Mouse (Mus musculus): ENCODE data around the gene Nans.

The Nans gene

DNA sequence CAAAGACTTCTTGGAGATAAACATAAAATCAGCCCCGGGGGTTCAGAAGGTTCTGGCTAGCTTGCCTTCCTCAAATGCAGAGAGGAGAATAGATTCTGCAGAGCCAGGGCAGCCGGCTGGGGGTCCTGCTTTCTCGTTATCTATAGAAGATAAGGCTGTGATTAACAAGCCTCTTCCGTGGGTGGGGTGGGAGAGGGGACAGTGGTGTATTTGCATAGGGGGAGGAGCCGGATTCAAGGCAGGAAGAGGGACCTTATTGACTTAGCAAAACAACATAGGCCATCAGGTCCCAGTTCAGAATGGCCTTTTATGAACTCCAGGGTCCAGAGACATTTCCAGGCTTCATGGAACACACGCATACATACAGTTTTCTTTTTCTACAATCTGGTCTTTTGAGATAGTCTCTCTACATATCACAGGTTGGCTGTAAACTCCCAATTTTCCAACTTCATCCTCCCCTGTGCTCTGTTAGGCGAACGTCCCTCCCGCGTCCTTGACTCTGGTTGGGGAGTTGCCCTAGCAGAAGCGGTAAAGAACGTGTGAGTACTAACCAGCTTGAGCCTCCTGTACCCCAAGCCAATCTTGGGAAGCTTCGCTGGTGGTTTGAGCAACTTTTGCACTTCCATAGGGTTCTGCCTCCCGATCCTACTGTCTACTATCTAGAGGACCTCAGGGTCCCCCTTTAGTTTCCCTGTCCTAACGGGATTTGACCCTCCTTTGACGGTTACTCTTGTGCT is 46.2 kb downstream of the Nans start:
- peak; percentile 34 for DNase-seq

- DNase-seq = peak; percentile 65
These were observed 46.9 kb downstream of the Nans start, which contains the start of gene Trim14 for GRCm38 (mm10) chr4:46535840-46536361. Trim14 (minus strand) TSS chr4:46536141.

DNA sequence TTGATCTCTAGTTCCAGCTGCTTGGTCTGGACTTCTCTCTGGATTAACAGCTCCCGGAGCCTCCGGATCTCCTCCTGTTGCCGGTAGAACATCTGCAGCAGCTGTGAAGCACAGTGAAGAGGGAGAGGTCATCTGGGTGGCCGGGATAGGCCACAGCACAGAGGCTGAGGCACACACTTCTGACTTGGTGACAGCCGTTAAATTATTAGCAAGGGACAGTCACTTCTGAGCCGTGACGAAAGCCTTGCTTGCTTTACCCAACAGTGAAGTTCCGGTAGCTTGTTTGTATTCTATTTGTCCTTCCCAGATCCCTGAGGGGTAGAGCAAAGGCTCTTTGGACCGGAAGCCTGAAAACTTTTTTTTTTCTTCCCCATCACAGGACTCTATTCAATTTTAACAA is 50.1 kb downstream of the Nans start:
- no peak for DNase-seq

- DNase-seq = no peak
These were observed 52.7 kb downstream of the Nans start for GRCm38 (mm10) chr4:46541707-46542106.

DNA sequence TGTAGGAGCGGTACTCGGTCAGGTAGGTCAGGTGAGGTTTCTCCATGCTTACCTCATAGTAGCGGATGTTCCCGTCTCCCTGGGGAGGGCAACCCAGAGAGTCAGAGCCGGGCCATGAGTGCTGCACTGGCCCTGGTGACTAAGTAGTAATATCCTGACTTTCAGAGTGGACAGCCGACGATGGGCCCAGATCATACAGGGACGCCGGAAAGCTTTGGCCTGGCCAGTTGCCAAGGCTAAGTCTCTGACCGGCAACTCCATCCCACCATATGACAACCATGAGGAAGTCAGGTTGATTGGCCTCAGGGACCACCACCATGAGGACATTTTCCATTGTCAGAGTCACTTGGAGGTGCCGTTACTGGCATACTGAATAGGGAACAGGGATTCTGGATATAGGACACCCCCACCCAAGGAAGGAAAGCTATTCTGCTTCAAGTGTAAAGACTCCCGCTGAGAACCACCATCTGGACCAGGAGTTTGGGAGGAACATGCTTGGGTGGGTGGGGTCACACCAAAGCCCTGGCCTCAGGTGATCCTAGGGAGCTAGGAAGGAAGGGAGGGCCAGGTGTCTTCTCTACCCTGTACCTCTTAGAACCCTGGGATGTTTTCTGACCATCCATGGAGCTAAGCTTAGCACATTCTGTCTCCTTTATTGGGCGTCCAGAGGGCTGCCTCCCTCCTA is 54.5 kb downstream of the Nans start:
- no peak for DNase-seq

DNA sequence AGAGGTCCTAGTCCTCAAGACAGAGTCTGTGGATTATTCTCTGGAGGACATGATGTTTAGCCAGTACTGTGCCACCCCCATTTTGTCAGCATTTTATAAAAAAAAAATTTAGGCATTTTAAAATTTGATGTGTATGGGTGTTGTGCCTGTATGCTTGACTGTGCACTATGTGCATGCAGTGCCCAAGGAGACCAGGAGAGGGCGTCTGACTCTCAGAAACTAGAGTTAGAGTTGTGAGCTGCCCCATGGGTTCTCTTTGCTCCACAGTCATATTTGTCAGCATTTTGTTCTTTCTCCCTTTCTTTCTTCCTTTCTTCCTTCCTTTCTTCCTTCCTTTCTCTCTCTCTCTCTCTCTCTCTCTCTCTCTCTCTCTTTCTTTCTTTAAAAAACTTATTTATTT is 55.3 kb downstream of the Nans start:
- DNase-seq = no peak

DNA sequence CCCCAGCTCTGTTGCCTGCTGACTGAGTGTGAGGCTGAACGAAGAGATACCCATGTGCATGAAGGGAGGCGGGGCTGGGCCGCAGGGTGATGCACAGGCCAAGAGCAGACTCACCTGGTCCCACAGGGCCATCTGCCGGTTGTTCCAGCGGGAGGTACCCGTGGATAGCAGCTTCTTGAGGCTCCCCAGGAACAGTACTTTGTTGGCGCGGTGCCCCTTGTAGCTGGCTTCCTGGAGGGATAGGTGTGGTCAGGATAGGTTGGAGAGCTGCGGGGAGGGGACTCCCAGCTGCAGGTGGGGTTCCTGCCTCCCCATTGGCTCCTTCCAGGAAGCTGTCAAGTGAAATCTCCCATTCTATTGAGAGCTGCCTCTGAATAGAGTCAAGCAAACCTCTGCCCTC is 56.5 kb downstream of the Nans start:
- DNase-seq = peak; percentile 55

DNA sequence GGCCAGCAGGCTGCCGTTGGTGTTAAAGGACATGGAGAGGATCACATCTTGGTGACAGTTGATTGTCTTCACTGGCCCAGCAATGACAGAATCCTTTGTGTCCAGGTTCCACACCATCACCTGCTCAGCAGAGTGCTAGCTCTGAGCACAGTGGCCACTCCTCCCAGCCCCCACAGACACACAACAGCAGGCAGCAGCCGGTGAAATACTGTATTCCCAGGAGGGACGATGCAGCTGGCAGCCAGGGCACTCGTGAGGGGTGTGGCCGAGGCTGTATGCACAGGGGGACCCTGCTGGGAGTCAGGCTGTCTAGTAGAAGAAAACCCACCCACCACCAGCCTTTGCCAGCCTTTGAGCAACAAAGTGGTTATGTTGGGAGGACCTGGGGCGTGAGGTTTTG is 57.7 kb downstream of the Nans start:
- no peak for DNase-seq

DNA sequence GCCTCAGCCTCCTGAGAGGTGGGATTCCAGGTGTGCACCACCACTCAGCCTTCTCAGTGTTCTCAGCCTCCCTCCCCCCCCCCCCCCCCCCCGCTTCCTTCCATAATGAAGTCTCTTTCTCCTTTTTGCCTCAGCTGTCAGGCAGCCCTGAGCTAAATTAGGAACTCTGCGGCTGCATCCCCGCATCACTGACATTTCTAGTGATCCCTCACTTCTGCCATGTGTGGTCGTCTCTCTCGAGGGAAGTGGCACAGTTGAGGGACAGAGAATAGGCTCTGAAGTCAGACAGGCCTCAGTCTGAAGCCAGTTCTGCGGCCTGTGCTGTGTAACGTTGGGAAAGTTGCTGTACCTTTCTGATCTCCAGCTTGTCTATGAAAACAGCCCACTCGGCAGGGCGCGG is 60.9 kb downstream of the Nans start:
- DNase-seq = no peak

GRCm38 (mm10) chr4:46550406-46550805 is 61.4 kb downstream of the Nans start:
- DNase-seq = no peak
